Mouse (Mus musculus): ENCODE data around the gene Sez6l. TPM values are rescaled to one million over a fixed set of nuclear protein-coding genes. Genes with fewer than 3 reads are reported as not detected.

Sez6l gene
- polyA plus RNA-seq, 1 experiment from 2014 or later = 0.82 TPM

DNA sequence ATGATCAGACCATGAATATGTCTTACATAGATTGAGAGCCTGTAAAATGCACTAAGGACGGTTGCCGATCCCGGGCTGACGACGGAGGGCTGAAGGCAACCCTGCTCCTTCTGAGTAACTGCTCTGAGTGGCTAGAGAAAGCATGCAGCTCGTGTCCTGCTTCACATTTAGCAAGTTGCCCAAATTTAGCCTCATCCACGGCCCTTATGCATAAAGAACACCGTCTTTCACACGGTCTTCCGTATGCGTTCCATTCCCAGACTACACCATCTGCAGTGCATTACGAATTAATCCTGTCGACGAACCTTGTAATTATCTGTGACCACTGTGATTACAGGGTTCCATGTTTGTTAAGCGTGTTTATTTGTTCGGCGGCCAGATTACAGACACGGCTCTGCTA, 180.9 kb downstream of the Sez6l start:
- DNase-seq (ENCODE audit: low spot score) (peak; percentile 72), ATAC-seq (ENCODE audit: low read depth) (peak; percentile 23; the same call in 1 of the 2 replicates)
- H3K27me3 ChIP-seq (replicated peaks; ENCODE audit: control insufficient read depth, insufficient read depth, low read length) = peaks cover 22% of the 10 kb centered on the region
- no peaks in the 10 kb centered on the region for H3K36me3 ChIP-seq (ENCODE audit: control insufficient read depth, insufficient read depth, low read length)
- H3K9ac ChIP-seq (ENCODE audit: low read depth, low read length) = no peak overlapping the region
- H3K4me2 ChIP-seq (ENCODE audit: low read depth, low read length) = peak overlapping the region; percentile 80; the same call in 1 of the 2 replicates
- H3K27ac ChIP-seq (replicated peaks; ENCODE audit: low read depth, low read length) = peak overlapping the region; percentile 75; the same call in 1 of the 2 replicates
- H3K4me1 ChIP-seq (ENCODE audit: control insufficient read depth, insufficient read depth, low read length) = peaks cover 7% of the 10 kb centered on the region; the same call in 1 of the 2 replicates
- H3K4me3 ChIP-seq (ENCODE audit: low read depth, low read length) = no peak overlapping the region
- H3K9me3 ChIP-seq (ENCODE audit: control insufficient read depth, low read length) = no peaks in the 10 kb centered on the region
- 50% methylated on average over 18 of the region's 18 CpGs for WGBS

DNA sequence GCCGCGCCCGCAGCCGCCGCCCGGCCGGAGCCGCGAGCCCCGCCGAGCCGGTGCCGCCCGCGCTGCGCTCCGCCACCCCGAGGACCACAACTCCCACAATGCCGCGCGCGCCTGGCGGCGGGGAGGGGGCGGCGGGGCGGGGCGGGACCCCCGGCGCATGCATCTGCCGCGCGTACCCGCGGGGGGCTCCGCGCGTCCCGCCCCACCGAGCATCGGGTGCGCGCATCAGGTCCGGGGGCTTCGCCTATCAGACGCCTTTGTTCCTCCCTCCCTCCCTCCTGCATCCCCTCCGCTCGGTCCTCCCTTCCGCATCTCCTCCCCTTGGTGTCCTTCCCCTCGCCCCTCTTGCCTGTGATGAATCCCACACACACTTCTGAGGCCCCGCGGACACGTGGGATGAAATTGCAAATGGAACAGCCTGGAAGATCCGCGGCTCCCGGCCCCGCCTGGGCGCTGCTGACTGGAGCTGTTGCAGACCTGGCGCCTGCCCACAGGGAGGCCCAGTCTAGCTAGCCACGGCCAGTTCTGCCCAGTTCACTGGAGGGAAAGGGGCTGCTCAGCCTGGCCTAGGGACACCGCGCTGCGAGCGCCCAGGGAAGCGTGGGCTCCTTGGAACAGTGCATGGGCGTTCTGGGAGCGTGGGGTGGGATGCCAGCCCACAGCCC, 182.1 kb downstream of the Sez6l start, which contains the start of gene Asphd2:
Gene Asphd2, minus strand, starts transcription at position 88 of the 665 bp plus-strand sequence.
- Histone ChIP-seq H3K27ac (replicated peaks; ENCODE audit: low read depth, low read length) (peak within 1 kb of the TSS; percentile 75), H3K27me3 (replicated peaks; ENCODE audit: control insufficient read depth, insufficient read depth, low read length) (peaks cover 22% of the 10 kb centered on the region), H3K9ac (ENCODE audit: low read depth, low read length) (peak within 1 kb of the TSS; percentile 69), H3K4me1 (ENCODE audit: control insufficient read depth, insufficient read depth, low read length) (peaks cover 7% of the 10 kb centered on the region; the same call in 1 of the 2 replicates), H3K36me3 (ENCODE audit: control insufficient read depth, insufficient read depth, low read length) (0 out of 2 replicates have a peak, but pooled peaks cover 3% of the 10 kb centered on the region), H3K9me3 (ENCODE audit: control insufficient read depth, low read length) (no peaks in the 10 kb centered on the region), H3K4me3 (ENCODE audit: low read depth, low read length) (peak within 1 kb of the TSS; percentile 56), H3K4me2 (ENCODE audit: low read depth, low read length) (peak within 1 kb of the TSS; percentile 80)
- WGBS = 2% methylated on average over 12 of the region's 67 CpGs
- DNase-seq (ENCODE audit: low spot score) = peak; percentile 93
- peak; percentile 89 for ATAC-seq (ENCODE audit: low read depth)

DNA sequence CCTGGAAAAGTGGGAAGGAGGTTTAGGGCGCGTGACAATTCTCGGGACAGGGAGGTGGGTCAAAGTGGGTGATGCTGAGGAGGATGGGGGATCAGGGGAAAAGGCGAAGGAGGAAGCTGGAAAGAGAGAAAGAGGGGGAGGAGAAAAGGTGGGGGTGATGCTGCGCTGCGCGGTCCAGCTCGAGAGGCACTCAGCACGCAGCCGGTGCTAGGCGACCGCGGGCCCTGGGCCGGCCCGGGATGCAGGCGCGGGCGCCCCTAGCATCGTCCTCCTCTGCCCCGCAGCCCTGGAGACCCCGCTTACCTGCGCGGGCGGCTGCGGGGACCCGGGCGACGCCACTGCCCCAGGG, 182.6 kb downstream of the Sez6l start:
- Histone ChIP-seq H3K4me2 (ENCODE audit: low read depth, low read length) (peak overlapping the region; percentile 80), H3K9me3 (ENCODE audit: control insufficient read depth, low read length) (no peaks in the 10 kb centered on the region), H3K27ac (replicated peaks; ENCODE audit: low read depth, low read length) (peak overlapping the region; percentile 75; the same call in 1 of the 2 replicates), H3K36me3 (ENCODE audit: control insufficient read depth, insufficient read depth, low read length) (0 out of 2 replicates have a peak, but pooled peaks cover 4% of the 10 kb centered on the region), H3K4me1 (ENCODE audit: control insufficient read depth, insufficient read depth, low read length) (peaks cover 7% of the 10 kb centered on the region; the same call in 1 of the 2 replicates), H3K4me3 (ENCODE audit: low read depth, low read length) (peak overlapping the region; percentile 56), H3K9ac (ENCODE audit: low read depth, low read length) (peak overlapping the region; percentile 69), H3K27me3 (replicated peaks; ENCODE audit: control insufficient read depth, insufficient read depth, low read length) (peaks cover 22% of the 10 kb centered on the region)
- 0% methylated on average over 5 of the region's 28 CpGs for WGBS
- no peak for DNase-seq (ENCODE audit: low spot score)
- peak; percentile 79 for ATAC-seq (ENCODE audit: low read depth)

DNA sequence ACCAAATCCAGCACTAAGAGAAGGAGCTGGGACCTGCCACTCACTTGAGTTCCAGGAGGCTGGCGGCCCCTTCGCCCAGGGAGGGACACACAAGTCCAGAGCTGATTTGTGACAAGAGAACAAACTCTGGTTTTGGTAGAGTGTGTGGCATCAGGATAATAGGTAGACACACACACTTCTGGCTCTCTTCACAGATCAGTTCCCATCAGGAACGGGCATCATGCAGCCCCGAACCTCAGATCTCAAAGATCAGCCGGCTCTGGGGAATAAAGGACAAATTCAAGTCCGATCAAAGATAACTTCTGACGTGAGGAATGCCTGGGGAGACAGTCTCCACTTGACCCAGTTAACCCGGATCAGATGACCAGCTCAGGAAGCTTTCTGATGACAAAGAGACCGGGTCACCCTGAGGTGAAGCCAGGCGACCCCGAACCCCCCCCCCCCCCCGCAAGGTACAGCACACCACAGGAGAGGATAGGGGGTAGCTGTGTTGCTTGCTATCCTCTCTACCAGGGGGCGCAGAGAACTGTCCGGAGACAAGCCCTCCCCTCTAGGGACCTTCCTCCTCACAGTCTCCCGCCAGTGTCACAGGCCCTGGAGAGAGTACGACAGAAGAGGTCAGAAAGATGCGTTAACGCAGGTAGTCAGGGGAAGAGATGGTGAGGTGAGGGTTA, 183.1 kb downstream of the Sez6l start:
- H3K4me2 ChIP-seq (ENCODE audit: low read depth, low read length) = peak overlapping the region; percentile 80
- H3K4me1 ChIP-seq (ENCODE audit: control insufficient read depth, insufficient read depth, low read length) = peaks cover 7% of the 10 kb centered on the region; the same call in 1 of the 2 replicates
- ATAC-seq (ENCODE audit: low read depth) (no peak), DNase-seq (ENCODE audit: low spot score) (no peak)
- no peaks in the 10 kb centered on the region for H3K9me3 ChIP-seq (ENCODE audit: control insufficient read depth, low read length)
- peak overlapping the region; percentile 56 for H3K4me3 ChIP-seq (ENCODE audit: low read depth, low read length)
- peaks cover 22% of the 10 kb centered on the region for H3K27me3 ChIP-seq (replicated peaks; ENCODE audit: control insufficient read depth, insufficient read depth, low read length)
- H3K36me3 ChIP-seq (ENCODE audit: control insufficient read depth, insufficient read depth, low read length) = 0 out of 2 replicates have a peak, but pooled peaks cover 4% of the 10 kb centered on the region
- 7% methylated on average over 17 of the region's 18 CpGs for WGBS
- no peak overlapping the region for H3K27ac ChIP-seq (replicated peaks; ENCODE audit: low read depth, low read length)
- peak overlapping the region; percentile 69 for H3K9ac ChIP-seq (ENCODE audit: low read depth, low read length)

DNA sequence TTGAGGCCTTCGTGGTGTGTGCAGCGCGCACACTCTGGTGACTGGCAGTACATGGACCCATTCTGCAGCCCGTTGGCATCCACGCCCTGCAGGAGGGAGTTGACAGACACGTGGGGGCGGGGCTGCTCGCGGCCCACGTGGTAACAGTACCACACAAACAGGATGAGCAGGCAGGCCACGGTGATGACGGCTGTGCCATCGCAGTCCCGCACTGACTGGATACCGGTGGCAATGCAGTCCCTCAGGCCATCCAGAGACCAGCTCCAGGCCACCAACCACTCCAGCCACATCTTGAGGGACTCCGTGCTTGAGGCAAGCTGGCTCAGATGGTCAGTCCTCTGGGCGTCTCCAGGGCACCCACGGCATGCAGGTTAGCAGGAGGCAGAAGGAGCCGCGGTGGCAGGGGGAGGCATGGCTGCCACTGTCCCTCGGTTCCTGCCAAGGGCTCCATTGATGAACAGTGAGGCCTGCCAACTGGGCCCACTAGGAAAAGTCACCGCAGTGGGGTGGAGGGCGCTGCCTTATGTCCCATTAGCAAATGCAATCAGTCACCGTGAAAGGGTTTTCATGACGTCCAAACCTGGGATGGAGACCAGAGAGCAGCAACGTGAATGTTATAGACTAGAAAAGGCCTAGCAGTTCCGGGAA, 185.2 kb downstream of the Sez6l start:
- no peak overlapping the region for H3K27ac ChIP-seq (replicated peaks; ENCODE audit: low read depth, low read length)
- no peak overlapping the region for H3K4me3 ChIP-seq (ENCODE audit: low read depth, low read length)
- peaks cover 22% of the 10 kb centered on the region for H3K27me3 ChIP-seq (replicated peaks; ENCODE audit: control insufficient read depth, insufficient read depth, low read length)
- H3K9ac ChIP-seq (ENCODE audit: low read depth, low read length) = no peak overlapping the region
- 66% methylated on average over 27 of the region's 27 CpGs for WGBS
- peaks cover 7% of the 10 kb centered on the region; the same call in 1 of the 2 replicates for H3K4me1 ChIP-seq (ENCODE audit: control insufficient read depth, insufficient read depth, low read length)
- ATAC-seq (ENCODE audit: low read depth) (no peak), DNase-seq (ENCODE audit: low spot score) (no peak)
- H3K36me3 ChIP-seq (ENCODE audit: control insufficient read depth, insufficient read depth, low read length) = 0 out of 2 replicates have a peak, but pooled peaks cover 4% of the 10 kb centered on the region
- H3K9me3 ChIP-seq (ENCODE audit: control insufficient read depth, low read length) = no peaks in the 10 kb centered on the region
- H3K4me2 ChIP-seq (ENCODE audit: low read depth, low read length) = no peak overlapping the region

DNA sequence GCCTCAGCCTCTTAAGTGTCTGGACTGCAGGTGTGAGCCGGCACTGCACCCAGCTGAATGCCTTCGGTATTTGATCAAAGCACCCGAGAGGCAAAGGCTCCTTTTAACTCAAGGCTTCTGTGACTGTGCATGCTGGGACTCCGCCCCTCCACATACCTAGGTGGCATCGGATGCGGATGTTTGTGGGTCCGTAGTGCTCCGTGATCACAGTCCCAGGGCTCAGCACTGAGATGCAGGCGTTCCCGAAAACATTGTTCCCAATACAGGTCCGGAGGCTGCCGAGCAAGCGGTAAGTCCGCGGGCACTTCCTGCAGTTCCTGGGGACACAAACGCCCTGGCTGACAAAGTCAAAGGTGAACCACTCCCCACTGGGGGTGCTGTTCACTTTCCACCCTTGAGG, 186.0 kb downstream of the Sez6l start:
- peaks cover 22% of the 10 kb centered on the region for H3K27me3 ChIP-seq (replicated peaks; ENCODE audit: control insufficient read depth, insufficient read depth, low read length)
- no peak for DNase-seq (ENCODE audit: low spot score)
- no peak overlapping the region for H3K4me2 ChIP-seq (ENCODE audit: low read depth, low read length)
- no peak overlapping the region for H3K27ac ChIP-seq (replicated peaks; ENCODE audit: low read depth, low read length)
- H3K9me3 ChIP-seq (ENCODE audit: control insufficient read depth, low read length) = no peaks in the 10 kb centered on the region
- no peak for ATAC-seq (ENCODE audit: low read depth)
- peaks cover 7% of the 10 kb centered on the region; the same call in 1 of the 2 replicates for H3K4me1 ChIP-seq (ENCODE audit: control insufficient read depth, insufficient read depth, low read length)
- H3K36me3 ChIP-seq (ENCODE audit: control insufficient read depth, insufficient read depth, low read length) = 0 out of 2 replicates have a peak, but pooled peaks cover 4% of the 10 kb centered on the region
- H3K4me3 ChIP-seq (ENCODE audit: low read depth, low read length) = no peak overlapping the region
- WGBS = 61% methylated on average over 16 of the region's 16 CpGs
- H3K9ac ChIP-seq (ENCODE audit: low read depth, low read length) = no peak overlapping the region

DNA sequence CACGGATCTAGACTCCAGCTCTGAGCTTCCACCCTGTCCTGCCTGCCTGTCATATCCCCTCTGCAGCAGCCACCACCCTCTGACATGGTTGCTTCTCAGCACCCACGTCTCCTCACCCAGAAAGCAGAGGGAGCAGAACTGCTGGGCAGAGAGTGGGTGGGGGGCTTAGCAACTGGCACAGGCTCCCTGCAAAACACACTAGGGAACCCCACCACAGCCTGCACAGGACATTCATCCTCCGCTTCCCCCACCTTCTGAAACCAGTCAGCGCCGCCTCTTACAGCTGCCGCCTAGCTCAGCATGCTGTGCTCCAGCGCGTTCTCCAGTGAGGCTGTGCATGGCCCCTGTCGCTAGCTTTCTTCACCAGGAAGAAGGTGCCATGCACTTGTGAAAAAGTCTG, 187.6 kb downstream of the Sez6l start:
- Histone ChIP-seq H3K4me2 (ENCODE audit: low read depth, low read length) (no peak overlapping the region), H3K9me3 (ENCODE audit: control insufficient read depth, low read length) (no peaks in the 10 kb centered on the region), H3K4me3 (ENCODE audit: low read depth, low read length) (no peak overlapping the region), H3K9ac (ENCODE audit: low read depth, low read length) (no peak overlapping the region; the same call in 1 of the 2 replicates), H3K27ac (replicated peaks; ENCODE audit: low read depth, low read length) (no peak overlapping the region), H3K4me1 (ENCODE audit: control insufficient read depth, insufficient read depth, low read length) (no peaks in the 10 kb centered on the region), H3K36me3 (ENCODE audit: control insufficient read depth, insufficient read depth, low read length) (peaks cover 8% of the 10 kb centered on the region; the same call in 1 of the 2 replicates), H3K27me3 (replicated peaks; ENCODE audit: control insufficient read depth, insufficient read depth, low read length) (peaks cover 21% of the 10 kb centered on the region)
- DNase-seq (ENCODE audit: low spot score) = no peak
- no peak for ATAC-seq (ENCODE audit: low read depth)
- 91% methylated on average over 9 of the region's 9 CpGs for WGBS

DNA sequence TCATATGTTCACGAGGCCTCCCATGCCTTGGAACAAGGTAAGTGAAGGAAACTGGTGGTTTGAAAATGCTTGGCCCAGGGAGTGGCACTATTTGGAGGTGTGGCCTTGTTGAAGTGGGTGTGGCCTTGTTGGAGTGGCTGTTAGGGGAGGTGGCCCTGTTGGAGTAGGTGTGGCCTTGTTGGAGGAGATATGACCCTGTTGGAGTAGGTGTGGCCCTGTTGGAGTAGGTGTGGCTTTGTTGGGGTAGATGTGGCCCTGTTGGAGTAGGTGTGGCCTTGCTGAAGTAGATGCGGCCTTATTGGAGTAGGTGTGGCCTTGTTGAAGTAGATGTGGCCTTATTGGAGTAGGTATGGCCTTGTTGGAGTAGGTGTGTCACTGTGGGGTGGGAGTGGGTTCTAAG, 191.0 kb downstream of the Sez6l start:
- no peaks in the 10 kb centered on the region for H3K27me3 ChIP-seq (replicated peaks; ENCODE audit: control insufficient read depth, insufficient read depth, low read length)
- no peak overlapping the region for H3K4me2 ChIP-seq (ENCODE audit: low read depth, low read length)
- ATAC-seq (ENCODE audit: low read depth) (no peak), DNase-seq (ENCODE audit: low spot score) (no peak)
- no peak overlapping the region for H3K9ac ChIP-seq (ENCODE audit: low read depth, low read length)
- no peaks in the 10 kb centered on the region for H3K9me3 ChIP-seq (ENCODE audit: control insufficient read depth, low read length)
- peaks cover 8% of the 10 kb centered on the region; the same call in 1 of the 2 replicates for H3K36me3 ChIP-seq (ENCODE audit: control insufficient read depth, insufficient read depth, low read length)
- peaks cover 10% of the 10 kb centered on the region for H3K4me1 ChIP-seq (ENCODE audit: control insufficient read depth, insufficient read depth, low read length)
- H3K4me3 ChIP-seq (ENCODE audit: low read depth, low read length) = no peak overlapping the region
- H3K27ac ChIP-seq (replicated peaks; ENCODE audit: low read depth, low read length) = no peak overlapping the region
- 87% methylated on average over 2 of the region's 2 CpGs for WGBS
